Comparison of ENCODE assay signal across 28 mouse cellular contexts in genomic region chr4:43674974-43675373, GRCm38 (mm10). TPM values are rescaled to one million over a fixed set of nuclear protein-coding genes. Genes with fewer than 3 reads are reported as not detected.
A peak's percentile ranks its signal among the peaks of the same experiment; 100 is the strongest.
DNase-seq lines count a peak whose midpoint lies in the region; ATAC-seq and TF ChIP-seq lines count a peak whose summit lies in the region.
"Had no signal": no experiment of that assay in that cellular context is flagged by ENCODE, and none has a peak within 500 bp of the region (broad histone marks: within the 10 kb centered on the region; RNA-seq: fewer than 3 reads in every experiment).

No protein-coding gene starts in this region.

- no peaks in the 10 kb centered on the region for H3K9me3 ChIP-seq in intestine, postnatal 0 days (ENCODE audit: control insufficient read depth)
- H3K9me3 ChIP-seq in heart, embryonic 10.5 days = no peaks in the 10 kb centered on the region
- H3K9me3 ChIP-seq: embryonic facial prominence, embryonic 13.5 days; embryonic facial prominence, embryonic 15.5 days; forebrain, embryonic 10.5 days; forebrain, embryonic 12.5 days; G1E had no signal

- no peak for TF ChIP-seq CTCF in kidney, adult 2 months (conservative IDR thresholded peaks at IDR 0.05; ENCODE audit: insufficient read depth, insufficient read length, low read depth, low read length)
- TF ChIP-seq CTCF in intestine, postnatal 0 days (IDR thresholded peaks at IDR 0.05; ENCODE audit: low read depth) = no peak

- H3K27me3 ChIP-seq in kidney, adult 2 months (replicated peaks; ENCODE audit: control insufficient read depth, insufficient read depth, low read length) = no peaks in the 10 kb centered on the region
- no peaks in the 10 kb centered on the region for H3K27me3 ChIP-seq in intestine, postnatal 0 days (replicated peaks; ENCODE audit: control insufficient read depth, insufficient read depth, low read length)
- H3K27me3 ChIP-seq in heart, embryonic 10.5 days (ENCODE audit: insufficient read depth, poor library complexity, severe bottlenecking) = peaks cover 12% of the 10 kb centered on the region; the same call in 1 of the 2 replicates
- H3K27me3 ChIP-seq: embryonic facial prominence, embryonic 13.5 days; embryonic facial prominence, embryonic 15.5 days; forebrain, embryonic 12.5 days; Patski had no signal

- no peak overlapping the region for H3K27ac ChIP-seq in kidney, adult 2 months (ENCODE audit: insufficient read depth, low read depth, low read length)
- no peak overlapping the region for H3K27ac ChIP-seq in intestine, postnatal 0 days (ENCODE audit: low read depth, low read length)
- H3K27ac ChIP-seq in heart, embryonic 10.5 days = no peak overlapping the region
- H3K27ac ChIP-seq: embryonic facial prominence, embryonic 13.5 days; embryonic facial prominence, embryonic 15.5 days; forebrain, embryonic 10.5 days; forebrain, embryonic 12.5 days had no signal

- DNase-seq in kidney, adult 2 months = peak; percentile 55
- DNase-seq in kidney, postnatal 4 days = no peak
- peak; percentile 39 to 52 for DNase-seq in kidney, postnatal 36 days
- no peak for DNase-seq in kidney, adult 11 months
- no peak for DNase-seq in cerebellum, adult 11-12 months
- no peak for DNase-seq in heart, embryonic 10.5 days (ENCODE audit: low spot score)
- DNase-seq: adrenal gland, adult 8-10 months; adrenal gland, postnatal 14 days; adrenal gland, postnatal 36 days; B cell, adult 2 months; cerebellum, adult 18-20 months; cerebellum, adult 8-10 months; cerebellum, adult 9-11 months; cerebellum, postnatal 14 days; cerebellum, postnatal 36 days; embryo, embryonic 11 days had no signal

- peaks cover 10% of the 10 kb centered on the region; the same call in 1 of the 2 replicates for H3K4me1 ChIP-seq in kidney, adult 2 months (ENCODE audit: control insufficient read depth, insufficient read depth, low read length)
- no peaks in the 10 kb centered on the region for H3K4me1 ChIP-seq in intestine, postnatal 0 days (replicated peaks; ENCODE audit: control insufficient read depth, insufficient read depth, low read length)
- H3K4me1 ChIP-seq in heart, embryonic 10.5 days = peaks cover 31% of the 10 kb centered on the region

- H3K4me2 ChIP-seq in intestine, postnatal 0 days (replicated peaks; ENCODE audit: low read depth) = no peak overlapping the region
- H3K4me2 ChIP-seq: embryonic facial prominence, embryonic 13.5 days; embryonic facial prominence, embryonic 15.5 days; forebrain, embryonic 12.5 days had no signal

- no peaks in the 10 kb centered on the region for H3K36me3 ChIP-seq in kidney, adult 2 months (ENCODE audit: control insufficient read depth, insufficient read depth, low read length)
- H3K36me3 ChIP-seq in intestine, postnatal 0 days (ENCODE audit: control insufficient read depth, insufficient read depth) = no peaks in the 10 kb centered on the region
- H3K36me3 ChIP-seq in heart, embryonic 10.5 days = peaks cover 25% of the 10 kb centered on the region

- no peak overlapping the region for H3K9ac ChIP-seq in intestine, postnatal 0 days (ENCODE audit: low read depth, low read length)
- H3K9ac ChIP-seq: embryonic facial prominence, embryonic 13.5 days; embryonic facial prominence, embryonic 15.5 days; forebrain, embryonic 12.5 days had no signal

- no peak for TF ChIP-seq POLR2A in kidney, adult 2 months (IDR thresholded peaks at IDR 0.05; ENCODE audit: low read depth, low read length)

- WGBS in kidney, adult 2 months = 66% methylated on average over 5 of the region's 5 CpGs
- 41% methylated on average over 5 of the region's 5 CpGs for WGBS in intestine, postnatal 0 days
- 68% methylated on average over 5 of the region's 5 CpGs for WGBS in heart, embryonic 10.5 days

- ATAC-seq in intestine, postnatal 0 days = peak; percentile 29; the same call in 1 of the 2 replicates
- ATAC-seq: activated CD4-positive, CD25-positive, alpha-beta regulatory T cell, adult 4 months; CD4-positive, CD25-positive, alpha-beta regulatory T cell, adult 4 months; forebrain, embryonic 14.5 days; Patski had no signal

- no peak overlapping the region for H3K4me3 ChIP-seq in kidney, adult 2 months (ENCODE audit: insufficient read depth, low read depth, low read length)
- H3K4me3 ChIP-seq in intestine, postnatal 0 days (ENCODE audit: low read depth, low read length) = no peak overlapping the region
- no peak overlapping the region for H3K4me3 ChIP-seq in heart, embryonic 10.5 days
- H3K4me3 ChIP-seq: embryonic facial prominence, embryonic 13.5 days; embryonic facial prominence, embryonic 15.5 days; erythroblast, embryonic 14.5 days; forebrain, embryonic 10.5 days; forebrain, embryonic 12.5 days had no signal

RNA-seq across cellular contexts. Expression of gene Fam221b, which starts 6.0 kb away (rescaled TPM):
- polyA plus RNA-seq in kidney, adult 2 months (2012; rRNA removed) = 0.09 and 0.12 TPM in 2 replicates
- 6.0 and 6.7 TPM in 2 replicates for polyA plus RNA-seq in intestine, postnatal 0 days (2015; fragmentation: Nextera tagmentation; extraction: Ambion mirVana)
- 1.7 and 1.9 TPM in 2 replicates for polyA plus RNA-seq in heart, embryonic 10.5 days (2016; fragmentation: Nextera tagmentation; extraction: Ambion mirVana)

RNA-seq across cellular contexts. Expression of gene Tmem8b, which starts 6.2 kb away (rescaled TPM):
- 8.3 and 8.6 TPM in 2 replicates for polyA plus RNA-seq in kidney, adult 2 months (2012; rRNA removed)
- polyA plus RNA-seq in intestine, postnatal 0 days (2015; fragmentation: Nextera tagmentation; extraction: Ambion mirVana) = 1.6 and 1.9 TPM in 2 replicates
- polyA plus RNA-seq in heart, embryonic 10.5 days (2016; fragmentation: Nextera tagmentation; extraction: Ambion mirVana) = 2.7 and 3.3 TPM in 2 replicates

RNA-seq across cellular contexts. Expression of gene Hint2, which starts 18.7 kb away (rescaled TPM):
- 374 and 465 TPM in 2 replicates for polyA plus RNA-seq in kidney, adult 2 months (2012; rRNA removed)
- polyA plus RNA-seq in intestine, postnatal 0 days (2015; fragmentation: Nextera tagmentation; extraction: Ambion mirVana) = 270 and 305 TPM in 2 replicates
- polyA plus RNA-seq in heart, embryonic 10.5 days (2016; fragmentation: Nextera tagmentation; extraction: Ambion mirVana) = 101 and 117 TPM in 2 replicates

RNA-seq across cellular contexts. Expression of gene Spag8, which starts 21.6 kb away (rescaled TPM):
- polyA plus RNA-seq in kidney, adult 2 months (2012; rRNA removed) = 2.2 and 2.4 TPM in 2 replicates
- 0.08 and 0.22 TPM in 2 replicates for polyA plus RNA-seq in intestine, postnatal 0 days (2015; fragmentation: Nextera tagmentation; extraction: Ambion mirVana)
- polyA plus RNA-seq in heart, embryonic 10.5 days (2016; fragmentation: Nextera tagmentation; extraction: Ambion mirVana) = 0.63 and 2.0 TPM in 2 replicates
- polyA plus RNA-seq: activated CD4-positive, CD25-positive, alpha-beta regulatory T cell, adult 4 months; CD4-positive, CD25-positive, alpha-beta regulatory T cell, adult 4 months; erythroblast, embryonic 14.5 days; G1E had no signal

RNA-seq across cellular contexts. Expression of gene Olfr70, which starts 25.6 kb away (rescaled TPM):
- polyA plus RNA-seq in kidney, adult 2 months (2012; rRNA removed) = not detected in 2 replicates
- not detected in 2 replicates for polyA plus RNA-seq in intestine, postnatal 0 days (2015; fragmentation: Nextera tagmentation; extraction: Ambion mirVana)
- polyA plus RNA-seq in heart, embryonic 10.5 days (2016; fragmentation: Nextera tagmentation; extraction: Ambion mirVana) = not detected in 2 replicates
- polyA plus RNA-seq: activated CD4-positive, CD25-positive, alpha-beta regulatory T cell, adult 4 months; CD4-positive, CD25-positive, alpha-beta regulatory T cell, adult 4 months; embryonic facial prominence, embryonic 11.5 days; embryonic facial prominence, embryonic 13.5 days; embryonic facial prominence, embryonic 15.5 days; erythroblast, embryonic 14.5 days; forebrain, embryonic 10.5 days; forebrain, embryonic 12.5 days; forebrain, embryonic 14.5 days; G1E; Patski had no signal

Comparison
In these comparisons a context has a peak if more than half of its experiments do, and no peak if none do; other contexts are left out.
1. DNase-seq: peak in kidney, adult 2 months (single experiment) and kidney, postnatal 36 days (2 of 2); none in kidney, postnatal 4 days (0 of 2), kidney, adult 11 months (single experiment), cerebellum, adult 11-12 months (single experiment) and heart, embryonic 10.5 days (single experiment).